Mouse (Mus musculus) heart, postnatal 14 days (tissue): Measurements from ENCODE around the gene Syt2. TPM values are rescaled to one million over a fixed set of nuclear protein-coding genes. Genes with fewer than 3 reads are reported as not detected.

Experiments
- DNase-seq, 2 experiments: peaks; one replicate each; pipeline ENCODE4 v3.0.0; 2021 to 2022
- intact Hi-C: fragments of 180-260 bp; cut with DNase I; formaldehyde crosslinking; loops from one replicate; pipeline ENCODE4 v1.15.1; 2025
- total RNA-seq, 2 experiments: library from RNA; stranded (reverse); gene quantifications; 2 replicates each; pipeline ENCODE4 v1.2.3; 2021

Syt2 gene
- total RNA-seq, 2 experiments from 2014 or later, result not detected

DNA sequence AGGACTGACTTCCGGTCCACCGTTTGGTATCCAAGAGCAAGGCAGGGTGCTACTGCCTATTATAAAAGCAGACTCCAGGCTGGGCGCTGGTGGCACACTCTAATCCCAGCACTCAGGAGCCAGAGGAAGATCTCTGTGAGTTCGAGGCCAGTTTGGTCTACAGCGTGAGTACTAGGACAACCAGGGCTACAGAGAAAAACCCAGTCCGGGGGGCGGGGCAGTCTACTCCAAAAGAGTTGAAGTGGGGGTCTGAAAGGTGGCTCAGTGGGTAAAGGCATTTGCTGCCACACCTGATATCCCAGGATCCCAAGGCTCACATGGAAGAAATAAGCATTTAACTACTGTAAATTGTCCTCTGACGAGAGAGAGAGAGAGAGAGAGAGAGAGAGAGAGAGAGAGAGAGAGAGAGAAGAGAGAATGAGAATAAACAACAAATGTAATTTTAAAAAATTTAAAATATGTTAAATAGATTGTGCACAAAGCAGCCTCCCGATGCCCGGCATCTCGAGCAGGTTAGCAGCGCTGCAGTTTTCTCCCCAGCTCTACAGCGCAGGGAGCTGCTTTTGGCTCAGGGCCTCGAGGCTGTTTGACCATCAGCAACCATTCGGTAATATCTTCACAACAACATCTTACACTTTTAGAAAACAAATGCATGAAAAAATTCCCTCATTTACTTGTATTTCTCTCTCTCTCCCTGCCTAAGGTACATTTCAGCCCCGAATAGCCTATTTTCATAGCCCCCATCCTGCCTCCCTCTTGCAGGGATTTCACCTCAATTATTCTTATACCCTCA lies 873 bp upstream of the Syt2 start:
- DNase-seq, result no peak
- intact Hi-C loops, result no loop called here

DNA sequence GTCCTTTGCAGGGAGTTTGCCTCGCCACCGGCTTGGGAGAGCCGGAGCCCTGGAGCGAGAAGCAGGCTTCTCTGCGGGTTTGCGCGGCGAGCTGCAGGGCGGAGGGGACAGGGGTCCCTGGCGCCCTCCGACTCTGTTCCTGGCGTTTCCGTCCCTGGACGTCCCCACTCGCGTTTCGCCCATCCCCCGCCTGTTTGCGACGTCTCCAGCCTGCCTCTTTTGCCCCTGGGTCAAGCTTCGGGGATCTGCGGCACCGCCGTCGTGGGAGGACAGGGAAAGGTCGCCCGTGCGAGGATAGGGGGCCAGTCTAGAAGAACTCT lies 446 bp downstream of the Syt2 start:
- no peak for DNase-seq
- intact Hi-C loops, result no loop called here

DNA sequence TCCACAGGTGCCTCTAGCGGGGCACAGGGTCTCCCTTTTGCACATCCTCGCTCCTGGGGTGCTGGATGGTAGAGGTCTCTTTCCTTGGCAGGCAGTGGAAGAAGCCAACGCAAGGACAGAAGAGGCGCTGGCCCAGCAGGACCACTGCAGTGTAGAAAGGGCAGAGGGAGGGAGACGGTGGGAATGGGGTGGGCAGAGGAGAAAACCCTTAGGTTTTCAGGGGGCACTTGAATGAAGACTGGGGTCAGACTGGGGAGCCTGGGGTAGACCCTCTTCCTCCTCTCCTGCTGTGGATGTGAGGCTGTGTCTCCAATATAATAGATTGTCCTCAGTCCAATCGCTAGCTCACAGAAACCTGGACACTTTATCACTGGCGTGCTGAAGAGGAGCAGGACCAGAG lies 1.1 kb downstream of the Syt2 start:
- no peak for DNase-seq
- intact Hi-C loops, result no loop called here

DNA sequence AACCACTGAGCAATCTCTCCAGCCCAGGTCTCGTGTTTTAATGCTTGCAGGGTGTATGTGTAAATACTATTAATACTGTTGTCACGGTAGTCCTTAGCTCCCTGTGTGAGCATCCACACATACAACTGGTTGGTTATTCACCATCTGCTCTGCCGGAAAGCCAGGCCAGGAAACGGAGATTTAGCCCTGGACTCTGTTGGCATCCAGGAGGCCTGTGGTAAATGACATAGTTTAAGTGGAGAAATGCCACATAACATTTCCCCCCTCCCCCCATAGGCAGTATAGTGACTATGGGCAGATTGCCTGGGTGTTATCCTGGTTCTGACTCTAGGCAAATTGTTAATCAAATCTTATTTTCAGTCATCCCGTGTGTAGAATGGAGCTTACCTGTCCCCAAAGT lies 4.3 kb downstream of the Syt2 start:
- intact Hi-C loops, result no loop called here
- no peak for DNase-seq

DNA sequence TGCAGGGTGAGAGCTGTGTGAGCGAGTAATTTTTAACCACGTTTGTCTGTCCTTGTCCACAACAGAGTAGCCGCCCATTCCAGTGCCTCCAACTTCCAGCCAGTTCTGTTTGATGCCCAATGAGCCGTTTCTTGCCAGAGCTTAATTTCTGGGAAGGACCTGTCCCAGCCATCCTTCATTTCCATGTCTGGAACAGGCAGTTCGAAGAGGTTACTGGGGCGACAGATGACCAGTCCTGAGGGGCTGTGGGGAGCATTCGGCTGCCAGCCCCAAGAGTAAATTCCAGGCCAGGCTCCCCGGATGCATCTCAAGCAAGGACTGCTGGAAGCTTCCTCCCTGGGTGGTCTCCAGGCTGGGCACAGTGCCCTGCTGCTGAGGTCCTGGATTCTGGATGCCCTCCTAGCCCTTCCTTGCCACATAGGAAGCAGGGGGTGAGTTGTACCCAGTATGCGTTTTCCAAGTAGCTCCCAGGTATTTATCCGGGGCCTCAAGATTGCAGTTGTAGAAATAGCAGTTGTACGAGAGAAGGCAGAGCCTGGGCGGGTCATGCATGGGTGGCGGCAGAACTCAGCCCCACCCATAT lies 4.9 kb downstream of the Syt2 start:
- no peak for DNase-seq

DNA sequence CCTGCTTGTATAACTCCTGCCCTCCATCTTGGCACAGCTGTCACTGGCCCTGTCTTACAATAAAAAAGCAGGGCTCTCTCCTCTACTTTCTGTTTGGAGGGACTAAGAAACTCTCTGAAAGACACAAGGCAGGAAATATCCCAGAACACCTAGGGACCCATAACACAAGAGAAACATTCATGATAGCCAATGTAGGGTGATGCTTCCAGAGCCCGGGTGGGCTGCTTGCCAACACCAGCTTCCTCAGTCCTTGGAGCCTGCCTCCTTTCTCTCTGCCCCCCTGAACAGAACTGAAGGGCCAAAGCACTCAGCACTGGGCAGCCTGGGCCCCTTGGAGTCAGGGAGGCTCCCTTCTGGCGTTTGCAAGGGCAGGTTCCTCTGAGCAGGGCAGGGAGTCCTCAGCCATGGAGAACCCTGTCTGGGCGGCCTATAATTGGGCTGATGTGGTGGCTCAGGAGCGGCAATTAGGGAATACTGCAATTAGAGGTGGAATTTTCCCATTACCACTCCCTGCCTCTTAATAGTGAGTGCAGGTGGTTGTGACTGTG lies 5.4 kb downstream of the Syt2 start:
- intact Hi-C loops, result no loop called here
- DNase-seq, result peak in 1 of 2 experiments; percentile 14

More for the DNA sequence above, 4.9 kb downstream of the Syt2 start:
- intact Hi-C loops, result no loop called here

DNA sequence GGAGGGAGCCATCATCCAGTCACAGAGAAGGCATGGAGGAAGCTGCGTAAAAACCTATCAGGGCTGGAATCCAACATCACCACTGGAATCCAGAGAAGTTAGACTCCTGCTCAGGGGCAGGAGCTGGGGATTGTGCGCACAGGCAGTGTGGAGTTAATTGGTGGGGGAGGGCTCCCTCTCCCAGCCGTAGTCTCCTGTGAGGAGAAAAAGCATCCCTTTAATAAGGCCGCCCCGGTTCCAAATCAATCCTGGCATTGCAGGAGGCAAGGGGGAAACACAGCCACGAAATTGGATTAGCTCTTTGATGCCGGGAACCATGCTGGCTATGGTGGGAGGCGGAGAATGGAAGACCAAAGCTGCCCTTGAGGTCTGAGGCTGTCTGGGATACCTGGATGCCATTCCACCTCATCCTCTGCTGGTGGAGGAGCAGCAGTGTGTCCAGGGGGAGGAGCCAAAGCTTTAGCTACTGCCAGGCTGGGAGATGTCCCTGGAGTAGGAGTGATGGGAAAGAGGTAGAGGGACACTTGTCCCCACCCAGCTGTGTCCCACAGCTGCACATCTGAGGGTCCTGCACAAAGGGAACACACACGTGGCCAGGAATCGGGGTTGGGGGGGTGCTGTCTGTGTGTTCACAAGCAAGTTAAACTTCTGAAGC lies 7.3 kb downstream of the Syt2 start:
- DNase-seq, result no peak
- intact Hi-C loops, result no loop called here

DNA sequence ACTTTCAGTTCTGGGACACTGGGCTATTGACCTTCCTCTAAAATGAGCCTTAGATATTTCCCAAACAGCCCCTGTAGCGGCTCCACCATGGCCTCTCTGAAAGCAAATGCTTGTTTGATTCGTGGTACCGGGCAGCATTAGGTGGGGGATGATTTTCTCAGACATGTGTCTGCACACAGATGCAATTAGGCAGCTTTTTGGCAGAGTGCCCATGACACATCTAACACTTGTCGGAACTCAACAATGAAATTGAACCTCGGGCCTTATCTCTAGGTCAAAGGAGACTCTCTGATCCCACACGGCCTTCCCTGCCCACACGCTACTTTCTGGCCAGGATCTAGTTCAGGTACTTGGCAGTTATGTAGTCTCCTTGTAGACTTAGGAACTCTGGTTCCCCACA lies 12.4 kb downstream of the Syt2 start:
- DNase-seq, result no peak
- intact Hi-C loops, result no loop called here

DNA sequence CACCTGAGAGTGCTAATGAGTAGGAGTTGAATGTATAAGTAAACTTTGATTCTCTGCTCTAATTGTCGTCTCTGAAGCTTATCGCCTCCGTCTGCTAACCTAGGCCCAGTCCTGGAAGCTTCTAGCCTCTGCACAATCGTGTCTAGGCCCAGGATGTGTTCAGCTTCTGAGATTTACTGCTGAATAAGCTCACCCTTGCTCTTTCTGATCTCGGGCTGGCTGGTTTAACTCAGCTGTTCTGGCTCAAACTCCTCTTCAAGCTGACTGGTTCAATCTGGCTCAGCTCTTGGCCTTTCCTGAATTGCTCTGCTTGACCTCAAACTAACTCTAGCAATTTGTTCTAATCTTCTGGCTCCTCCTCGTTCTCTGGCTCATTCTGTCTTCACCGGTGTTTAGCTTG lies 13.7 kb downstream of the Syt2 start:
- intact Hi-C loops, result no loop called here
- DNase-seq, result no peak

DNA sequence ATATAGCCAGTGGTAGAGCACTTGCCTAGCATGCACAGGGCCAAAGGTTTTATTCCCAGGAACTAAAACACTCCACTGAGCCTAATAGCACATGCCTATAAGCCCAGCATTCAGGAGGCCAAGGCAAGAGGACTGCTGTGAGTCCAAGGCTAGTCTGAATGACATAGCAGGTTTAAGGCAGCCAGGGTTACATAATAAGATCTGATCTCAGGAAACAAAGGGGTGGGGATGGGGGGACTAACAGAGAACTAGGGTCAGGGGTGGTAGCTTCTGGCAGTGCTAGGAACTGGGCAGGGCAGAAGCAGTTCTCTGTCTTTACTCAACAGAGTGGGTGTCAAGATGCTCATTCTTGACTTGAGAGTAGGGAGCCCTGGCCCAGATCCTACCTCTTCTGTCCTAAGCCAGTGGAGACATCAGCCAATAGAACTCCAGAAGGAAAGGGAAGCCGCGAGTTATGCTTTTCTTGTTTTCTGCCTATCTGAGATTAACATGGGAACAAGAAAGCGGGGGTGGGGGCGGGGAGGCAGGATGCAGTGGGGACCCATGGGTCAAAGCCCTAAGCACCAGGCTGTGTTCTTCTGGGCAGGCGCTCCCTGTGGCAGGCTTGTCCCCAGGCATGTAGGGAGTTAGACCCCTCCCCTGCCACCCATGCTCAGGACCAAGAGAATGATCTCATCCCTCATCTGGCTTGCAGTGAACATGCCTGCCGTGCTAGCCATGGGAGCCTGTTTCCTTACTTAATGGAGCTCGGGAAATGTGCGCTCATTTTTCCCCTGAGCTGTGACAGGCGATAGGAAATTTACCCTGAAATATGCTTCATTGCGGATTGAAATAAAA lies 25.0 kb downstream of the Syt2 start:
- no peak for DNase-seq
- intact Hi-C loops, result no loop called here

DNA sequence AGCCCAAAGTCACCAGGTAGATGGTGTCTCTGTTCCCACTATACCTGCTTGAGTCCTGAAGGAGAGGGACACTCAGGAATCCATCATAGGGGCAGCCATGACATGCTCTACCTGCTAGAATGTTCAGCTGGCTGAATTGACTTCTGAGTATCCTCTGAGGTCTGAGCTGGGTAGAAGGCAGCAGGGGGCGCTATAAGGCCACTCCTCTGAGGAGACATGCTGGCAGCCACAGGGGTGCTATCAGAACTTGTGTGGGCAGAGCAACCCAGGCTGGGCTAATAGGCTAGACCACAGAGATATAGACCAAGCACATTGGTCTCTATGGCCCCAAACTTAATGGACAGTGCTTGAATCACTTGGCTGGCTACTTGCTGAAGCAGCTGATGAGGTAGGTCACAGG lies 27.8 kb downstream of the Syt2 start:
- intact Hi-C loops, result no loop called here
- DNase-seq, result no peak

DNA sequence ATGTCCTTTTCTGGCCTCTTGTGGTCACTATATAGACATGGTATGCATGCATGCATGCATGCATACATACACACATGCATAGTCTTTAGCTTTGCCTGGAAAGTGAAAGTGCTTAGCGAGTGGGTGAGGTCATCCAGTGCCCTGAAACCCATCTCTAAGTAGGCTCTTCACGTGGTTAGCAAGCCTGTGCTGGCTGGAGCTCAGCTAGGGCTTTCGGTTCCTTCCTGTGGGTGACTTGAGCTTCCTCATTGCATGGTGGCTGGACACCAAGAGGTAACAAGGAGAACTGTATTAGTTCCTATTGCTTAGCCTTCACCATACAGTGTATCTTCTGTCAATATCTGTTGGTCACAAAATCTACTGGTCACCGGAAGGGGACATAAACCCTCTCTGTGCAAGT lies 33.0 kb downstream of the Syt2 start:
- intact Hi-C loops, result no loop called here
- DNase-seq, result peak in 1 of 2 experiments; percentile 6

DNA sequence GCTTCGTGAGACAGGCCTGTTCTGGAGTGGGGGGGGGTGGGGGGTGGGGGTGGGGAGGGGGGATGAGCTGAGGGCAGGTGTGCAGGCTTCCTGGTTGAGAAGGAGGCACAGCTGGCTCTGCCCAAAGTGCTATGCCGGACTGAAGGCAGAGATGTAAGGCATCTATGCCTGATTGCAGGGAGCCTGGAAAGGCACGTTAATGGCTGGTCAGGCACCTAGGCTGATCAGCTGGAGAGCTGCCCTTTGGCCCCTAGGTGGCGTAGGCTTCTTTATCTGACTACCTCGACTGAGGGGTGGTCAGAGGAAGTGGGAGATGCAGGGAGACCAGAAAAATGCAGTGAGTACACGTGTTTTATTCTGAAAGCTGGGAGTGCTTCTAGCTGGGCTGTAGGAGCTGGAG lies 34.1 kb downstream of the Syt2 start:
- intact Hi-C loops, result no loop called here

DNA sequence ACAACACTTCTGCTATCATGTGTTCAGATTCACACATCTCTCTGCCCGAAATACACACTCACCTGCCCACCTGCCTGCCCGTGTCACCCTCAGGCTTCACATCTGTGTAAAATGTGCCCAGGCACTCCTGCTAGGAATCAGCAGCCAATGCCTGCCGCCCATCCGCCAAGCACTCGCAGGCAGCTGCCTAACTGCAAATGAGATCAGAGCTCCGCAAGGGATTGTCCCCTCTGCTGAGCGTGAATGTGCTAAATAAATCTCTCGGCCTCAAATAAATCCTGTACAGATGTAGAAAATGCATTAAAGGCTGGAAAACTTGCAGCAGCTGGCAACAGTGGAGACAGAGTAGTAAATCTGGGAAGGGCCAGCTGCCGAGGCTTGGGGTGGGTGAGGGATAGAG lies 36.0 kb downstream of the Syt2 start:
- no peak for DNase-seq
- intact Hi-C loops, result no loop called here

More for the DNA sequence above, 34.1 kb downstream of the Syt2 start:
- DNase-seq, result no peak

DNA sequence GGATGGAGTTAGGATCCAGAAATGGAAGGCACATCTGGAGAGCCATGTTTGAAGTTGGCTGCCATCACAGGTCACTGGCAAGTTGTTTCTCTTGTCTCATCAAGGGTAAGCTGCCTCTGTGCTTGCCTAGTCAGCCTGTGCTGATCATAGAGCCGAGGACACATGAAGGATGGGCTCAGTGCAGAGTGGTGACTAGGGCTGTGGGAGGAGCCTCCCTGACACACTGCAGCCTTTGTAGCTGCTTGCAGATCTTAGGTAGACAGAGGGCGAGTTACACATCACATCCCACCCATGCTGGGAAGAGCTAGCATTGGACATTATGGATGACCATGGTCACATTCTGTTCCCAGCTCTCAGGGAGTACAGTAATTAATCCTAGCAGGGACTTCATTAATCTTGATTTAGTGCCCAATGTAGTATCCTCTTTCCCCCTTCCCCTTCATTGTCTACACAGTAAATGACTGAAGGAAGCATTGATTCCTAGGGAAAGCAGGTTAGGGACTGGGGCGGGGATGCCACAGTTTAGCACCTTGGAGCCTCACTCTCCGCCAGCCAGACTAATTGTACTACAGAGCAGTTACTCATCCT lies 40.5 kb downstream of the Syt2 start:
- no peak for DNase-seq
- intact Hi-C loops, result no loop called here

DNA sequence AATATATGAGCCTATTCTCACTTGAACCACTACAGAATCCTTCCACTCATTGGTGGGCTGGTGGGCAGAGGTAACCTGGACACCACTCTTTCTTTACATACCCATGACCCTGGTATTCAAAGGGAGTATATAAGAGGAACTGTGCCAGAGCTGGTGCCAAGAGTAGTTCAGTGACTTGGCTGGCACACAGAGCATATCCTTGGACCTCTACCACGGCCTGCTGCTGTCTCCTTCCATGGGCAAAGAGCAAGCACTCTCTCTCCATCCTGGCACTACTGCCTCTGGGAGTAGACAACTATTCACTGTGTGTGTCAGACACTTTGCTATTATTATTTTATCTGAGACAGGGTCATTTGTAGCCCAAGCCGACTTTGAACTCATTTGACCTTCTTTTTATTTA lies 49.8 kb downstream of the Syt2 start:
- intact Hi-C loops, result no loop called here

DNA sequence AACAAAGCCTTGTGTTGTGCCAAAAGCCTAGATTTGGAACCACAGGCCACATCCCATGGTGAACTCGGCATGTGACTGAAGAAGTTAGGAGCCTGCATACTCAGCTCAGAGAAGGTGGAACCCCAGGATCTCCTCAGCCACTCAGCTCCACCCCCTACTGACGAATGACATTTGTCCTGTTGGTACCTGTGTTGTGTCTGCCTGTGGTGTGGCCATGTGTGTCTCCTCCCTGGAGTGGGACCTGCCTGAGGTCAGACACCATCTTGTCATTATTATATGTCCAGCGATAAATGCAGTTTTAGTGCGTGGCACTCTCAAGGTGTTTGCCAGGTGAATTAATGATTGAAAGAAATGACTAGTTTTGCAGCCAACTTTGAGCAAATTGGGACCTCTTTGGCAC lies 50.6 kb downstream of the Syt2 start:
- DNase-seq, result no peak
- intact Hi-C loops, result no loop called here

More for the DNA sequence above, 49.8 kb downstream of the Syt2 start:
- DNase-seq, result no peak

DNA sequence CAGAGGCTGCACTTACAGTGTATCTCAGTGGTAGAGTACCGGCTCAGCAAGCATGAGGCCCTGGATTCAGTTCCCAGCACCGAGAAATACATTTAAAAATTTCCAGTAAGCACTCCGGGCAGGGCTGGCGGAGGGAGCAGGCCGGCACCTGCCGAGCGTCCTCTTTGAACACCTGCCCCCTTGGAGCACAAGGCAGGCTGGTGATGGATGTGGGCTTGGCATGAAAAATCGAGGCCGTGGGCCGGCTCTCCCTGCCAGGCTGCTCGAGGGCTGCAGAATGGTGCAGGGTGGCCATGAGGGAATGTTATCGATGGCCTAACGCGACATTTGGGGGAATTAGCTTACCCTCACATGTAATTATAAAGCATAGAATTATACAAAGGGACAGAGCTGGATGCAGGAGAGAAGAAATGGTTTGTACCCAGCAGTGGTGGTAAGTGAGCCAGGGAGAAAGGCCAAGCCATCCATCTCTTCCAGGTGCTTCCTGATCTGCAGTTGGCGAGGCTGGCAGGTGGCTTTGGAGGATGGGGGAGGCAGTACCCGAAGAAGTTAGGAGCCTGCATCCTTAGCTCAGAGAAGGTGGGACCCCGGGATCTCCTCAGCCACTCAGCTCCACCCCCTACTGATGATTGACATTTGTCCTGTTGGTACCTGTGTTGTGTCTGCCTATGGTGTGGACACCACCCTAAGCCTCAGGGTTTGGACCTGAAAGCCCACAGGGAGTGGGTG lies 51.2 kb downstream of the Syt2 start:
- intact Hi-C loops, result no loop called here
- no peak for DNase-seq

DNA sequence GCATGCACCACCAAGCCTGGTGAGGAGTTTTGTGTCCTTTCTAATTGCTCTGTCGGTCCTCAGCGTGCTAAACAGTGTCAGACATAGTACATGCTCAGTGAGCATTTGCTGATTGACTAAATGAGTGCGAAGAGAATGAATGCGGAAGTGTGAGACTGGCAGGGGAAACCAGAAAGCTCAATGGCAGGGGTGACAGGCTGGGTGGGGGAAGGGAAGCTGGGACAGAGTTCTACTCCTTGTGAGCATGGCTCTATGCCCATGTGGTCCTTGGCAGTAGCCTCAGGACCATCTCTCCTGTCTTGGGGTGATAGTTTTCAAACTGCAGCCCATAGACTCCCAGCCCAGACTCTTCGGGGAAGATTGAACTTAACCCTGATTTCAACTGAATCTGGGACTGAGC lies 52.0 kb downstream of the Syt2 start:
- intact Hi-C loops, result no loop called here
- DNase-seq, result no peak

DNA sequence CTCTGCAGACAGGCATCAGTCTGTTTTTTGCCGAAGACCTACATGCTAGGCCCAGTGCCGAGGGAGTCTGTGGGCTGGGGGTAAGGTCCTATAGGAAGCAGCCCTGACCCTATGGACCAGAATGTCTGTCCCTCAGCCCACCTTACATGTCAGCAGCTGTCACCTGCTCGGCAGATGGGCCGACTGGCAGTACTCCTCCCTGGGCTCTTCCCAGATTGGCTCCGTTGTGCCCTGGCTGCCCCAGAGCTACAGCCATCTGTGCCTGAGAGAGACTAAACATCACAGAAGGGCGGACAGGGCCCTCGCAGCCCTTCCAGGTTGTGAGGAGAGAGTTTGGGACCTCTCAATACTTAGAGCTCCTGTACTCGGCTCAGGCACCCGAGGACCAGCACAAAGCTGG lies 52.9 kb downstream of the Syt2 start:
- DNase-seq, result no peak
- intact Hi-C loops, result no loop called here
